Mouse (Mus musculus) lung, postnatal 0 days (tissue): ENCODE measurements at regions not wholly inside any gene's neighbourhood (a gene's known extent, or its start where the extent isn't known, plus 50 kb on each side); places are given as distances from the start of the nearest gene placed in this dataset.

Source experiments
- ATAC-seq: fragments of 200-750 bp; cut with Nextera tagmentation; 2 replicates; pipeline ENCODE4 v1.8.0; 2017; ENCODE audit warnings: moderate library complexity
- DNase-seq: peaks from one replicate; pipeline ENCODE4 v3.0.0-alpha.2; 2016; ENCODE audit warnings: low spot score
- H3K27ac ChIP-seq: fragments of 300-500 bp; sonication (generic); 2 replicates; pipeline ENCODE4 v1.5.1; 2014; ENCODE audit warnings: antibody characterized with exemption, mild to moderate bottlenecking, low read length, mixed read lengths
- H3K27me3 ChIP-seq: fragments of 300-500 bp; sonication (generic); replicated peaks from 2 replicates; pipeline ENCODE4 v1.6.1; 2014; ENCODE audit warnings: low read length, mixed read lengths; ENCODE audit not compliant: insufficient read depth
- H3K36me3 ChIP-seq: fragments of 300-500 bp; sonication (generic); 2 replicates; pipeline ENCODE4 v1.6.1; 2014; ENCODE audit warnings: low read length, mixed read lengths; ENCODE audit not compliant: insufficient read depth
- H3K4me1 ChIP-seq: fragments of 300-500 bp; sonication (generic); 2 replicates; pipeline ENCODE4 v1.6.1; 2014; ENCODE audit warnings: antibody characterized with exemption, low read depth, low read length, mixed read lengths; ENCODE audit not compliant: insufficient read depth
- H3K4me2 ChIP-seq: fragments of 300-500 bp; sonication (generic); replicated peaks from 2 replicates; pipeline ENCODE4 v1.6.1; 2014; ENCODE audit warnings: low read depth, mild to moderate bottlenecking, low read length, moderate library complexity, mixed read lengths
- H3K4me3 ChIP-seq: fragments of 300-500 bp; sonication (generic); 2 replicates; pipeline ENCODE4 v1.5.1; 2014; ENCODE audit warnings: low read depth, low read length
- H3K9ac ChIP-seq: fragments of 300-500 bp; sonication (generic); replicated peaks from 2 replicates; pipeline ENCODE4 v1.6.1; 2014; ENCODE audit warnings: low read depth, mild to moderate bottlenecking
- H3K9me3 ChIP-seq: fragments of 300-500 bp; sonication (generic); 2 replicates; pipeline ENCODE4 v1.6.1; 2016; ENCODE audit warnings: low read length, mixed read lengths
- CTCF ChIP-seq: IDR thresholded peaks from 2 replicates; pipeline ENCODE4 v1.5.1; 2016; ENCODE audit warnings: antibody characterized with exemption, mild to moderate bottlenecking
- EP300 ChIP-seq: IDR thresholded peaks from 2 replicates; pipeline ENCODE4 v1.6.1; 2016; ENCODE audit warnings: antibody characterized with exemption, mild to moderate bottlenecking, control low read depth
- WGBS: fragments of 180-500 bp; shearing (Covaris S2); extraction: QIAGEN DNeasy Blood & Tissue Kit; methylation state at CpG from one replicate; pipeline ENCODE4 v1.1.7; 2014; 5-methylcytosine and 5-hydroxymethylcytosine counted together

GRCm38 (mm10) chr1:186345449-186345848 lies 228.3 kb upstream of the Lyplal1 start:
- Histone ChIP-seq H3K9ac (no peak overlapping the region), H3K4me3 (no peak overlapping the region), H3K27ac (no peak overlapping the region), H3K9me3 (no peaks in the 10 kb centered on the region), H3K4me1 (no peaks in the 10 kb centered on the region), H3K4me2 (no peak overlapping the region), H3K27me3 (no peaks in the 10 kb centered on the region), H3K36me3 (no peaks in the 10 kb centered on the region)
- WGBS, result 84% methylated on average over 6 of the region's 6 CpGs
- no peak for TF ChIP-seq EP300
- no peak for TF ChIP-seq CTCF
- DNase-seq (no peak), ATAC-seq (no peak)

DNA sequence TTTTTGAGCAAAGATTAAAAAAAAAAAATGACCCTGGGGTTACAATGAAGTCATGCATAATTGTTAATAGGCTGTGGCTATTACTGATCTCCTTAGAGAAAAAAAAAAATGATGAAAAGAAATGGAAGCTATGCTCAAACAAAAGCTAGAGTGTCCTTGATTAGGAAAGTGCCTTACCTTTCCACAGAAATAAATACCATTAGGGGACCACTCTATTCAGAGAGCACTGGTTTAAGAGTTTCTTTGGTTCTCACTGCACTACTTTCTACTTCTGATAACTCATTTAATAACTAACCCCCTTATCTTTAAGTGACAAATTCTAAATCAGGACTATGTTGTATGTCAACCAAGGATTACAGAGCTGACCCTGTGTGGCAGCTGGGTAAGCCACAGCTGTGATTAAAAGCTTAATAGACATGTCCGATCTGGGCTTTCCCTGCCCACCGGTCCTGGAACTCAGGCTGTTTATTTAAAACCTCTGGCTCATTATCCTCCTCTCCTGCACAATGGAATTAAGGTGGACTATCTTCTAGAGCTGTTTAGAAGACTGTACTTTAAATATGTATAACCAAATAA lies 225.9 kb upstream of the Lyplal1 start:
- no peaks in the 10 kb centered on the region for H3K36me3 ChIP-seq
- no peak overlapping the region for H3K9ac ChIP-seq
- H3K27ac ChIP-seq, result no peak overlapping the region
- WGBS, result 13% methylated on average over 2 of the region's 2 CpGs
- ATAC-seq (no peak), DNase-seq (no peak)
- TF ChIP-seq EP300 (no peak), CTCF (no peak)
- no peak overlapping the region for H3K4me3 ChIP-seq
- H3K9me3 ChIP-seq, result no peaks in the 10 kb centered on the region
- no peaks in the 10 kb centered on the region for H3K4me1 ChIP-seq
- no peak overlapping the region for H3K4me2 ChIP-seq
- no peaks in the 10 kb centered on the region for H3K27me3 ChIP-seq

DNA sequence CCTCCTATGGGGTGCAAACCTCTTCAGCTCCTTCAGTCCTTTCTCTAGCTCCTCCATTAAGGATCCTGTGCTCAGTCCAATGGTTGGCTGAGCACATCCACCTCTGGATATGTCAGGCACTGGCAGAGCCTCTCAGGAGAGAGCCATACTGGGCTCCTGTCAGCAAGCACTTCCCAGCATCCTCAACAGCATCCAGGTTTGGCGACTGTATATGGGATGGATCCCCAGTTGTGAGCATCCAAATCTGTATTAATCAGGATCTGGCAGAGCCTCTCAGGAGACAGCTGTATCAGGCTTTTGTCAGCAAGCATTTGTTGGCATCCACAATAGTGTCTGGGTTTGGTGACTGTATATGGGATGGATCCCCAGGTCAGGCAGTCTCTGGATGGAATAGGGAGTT lies 225.3 kb upstream of the Lyplal1 start:
- Histone ChIP-seq H3K36me3 (no peaks in the 10 kb centered on the region), H3K4me1 (no peaks in the 10 kb centered on the region), H3K27me3 (no peaks in the 10 kb centered on the region), H3K4me2 (no peak overlapping the region), H3K9ac (no peak overlapping the region), H3K4me3 (no peak overlapping the region), H3K27ac (no peak overlapping the region), H3K9me3 (no peaks in the 10 kb centered on the region)
- WGBS, result 47% methylated on average over 1 of the region's 1 CpGs
- ATAC-seq (no peak), DNase-seq (no peak)
- TF ChIP-seq CTCF (no peak), EP300 (no peak)

DNA sequence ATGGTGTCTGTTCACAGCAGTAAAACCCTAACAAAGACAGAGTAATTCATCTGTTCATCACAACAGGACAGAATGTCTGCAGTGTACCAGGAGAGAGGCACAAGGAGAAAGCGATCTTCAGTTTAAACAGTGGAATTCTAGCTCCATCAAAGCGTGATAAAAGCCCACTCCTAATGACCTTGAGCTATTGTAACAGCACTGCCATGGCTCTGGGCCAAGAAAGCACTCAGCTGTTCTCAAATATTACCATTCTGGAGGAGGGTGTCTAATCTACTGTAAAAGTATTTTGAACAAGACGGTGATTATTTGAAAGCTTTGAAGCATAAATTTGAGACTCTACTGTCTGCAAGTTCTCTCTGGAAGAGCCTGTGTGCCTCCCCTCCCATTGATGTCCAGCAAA lies 224.8 kb upstream of the Lyplal1 start:
- H3K27me3 ChIP-seq, result no peaks in the 10 kb centered on the region
- DNase-seq (peak; percentile 21), ATAC-seq (no peak)
- no peaks in the 10 kb centered on the region for H3K9me3 ChIP-seq
- no peak overlapping the region for H3K9ac ChIP-seq
- H3K27ac ChIP-seq, result no peak overlapping the region
- H3K36me3 ChIP-seq, result no peaks in the 10 kb centered on the region
- no peak overlapping the region for H3K4me3 ChIP-seq
- H3K4me2 ChIP-seq, result no peak overlapping the region
- H3K4me1 ChIP-seq, result no peaks in the 10 kb centered on the region
- TF ChIP-seq EP300, result no peak
- TF ChIP-seq CTCF, result no peak
- 31% methylated on average over 3 of the region's 3 CpGs for WGBS

- Histone ChIP-seq H3K36me3 (no peaks in the 10 kb centered on the region), H3K27me3 (no peaks in the 10 kb centered on the region), H3K4me1 (no peaks in the 10 kb centered on the region), H3K9me3 (no peaks in the 10 kb centered on the region), H3K4me2 (no peak overlapping the region), H3K4me3 (no peak overlapping the region), H3K27ac (no peak overlapping the region), H3K9ac (no peak overlapping the region)
- no peak for ATAC-seq
- no peak for TF ChIP-seq EP300
- TF ChIP-seq CTCF, result no peak
- 77% methylated on average over 3 of the region's 3 CpGs for WGBS
- DNase-seq, result no peak
Measured at GRCm38 (mm10) chr1:186340701-186341100, 223.6 kb upstream of the Lyplal1 start.

DNA sequence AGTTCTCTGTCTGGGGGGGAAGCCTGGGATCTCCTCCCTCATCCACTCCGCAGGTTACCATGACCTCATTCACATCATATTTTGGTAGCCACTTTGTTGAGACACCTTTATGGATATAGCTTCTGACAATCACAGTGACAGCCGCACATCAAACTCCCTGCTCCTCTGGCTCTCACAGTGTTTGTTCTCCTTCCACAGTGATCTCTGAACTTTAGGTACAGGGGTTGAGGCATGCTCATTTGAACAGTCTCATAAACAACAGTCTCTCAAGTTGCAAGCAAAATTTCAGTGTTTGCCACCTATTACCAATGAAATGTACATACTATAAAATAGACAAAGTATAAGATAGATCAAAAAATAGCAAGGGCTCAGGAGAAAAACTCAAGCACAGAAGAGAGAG lies 200.2 kb upstream of the Lyplal1 start:
- ATAC-seq (no peak), DNase-seq (no peak)
- Histone ChIP-seq H3K9ac (no peak overlapping the region), H3K36me3 (no peaks in the 10 kb centered on the region), H3K4me2 (no peak overlapping the region), H3K4me3 (no peak overlapping the region), H3K27me3 (no peaks in the 10 kb centered on the region), H3K27ac (no peak overlapping the region), H3K4me1 (no peaks in the 10 kb centered on the region), H3K9me3 (no peaks in the 10 kb centered on the region)
- TF ChIP-seq EP300 (no peak), CTCF (no peak)
- WGBS, result 81% methylated on average over 2 of the region's 2 CpGs

GRCm38 (mm10) chr1:186314180-186314579 lies 197.1 kb upstream of the Lyplal1 start:
- H3K4me2 ChIP-seq, result no peak overlapping the region
- DNase-seq (no peak), ATAC-seq (no peak)
- H3K4me3 ChIP-seq, result no peak overlapping the region
- no peaks in the 10 kb centered on the region for H3K27me3 ChIP-seq
- TF ChIP-seq EP300 (no peak), CTCF (no peak)
- no peaks in the 10 kb centered on the region for H3K9me3 ChIP-seq
- H3K36me3 ChIP-seq, result no peaks in the 10 kb centered on the region
- WGBS, result 67% methylated on average over 4 of the region's 4 CpGs
- H3K9ac ChIP-seq, result no peak overlapping the region
- no peaks in the 10 kb centered on the region for H3K4me1 ChIP-seq
- H3K27ac ChIP-seq, result no peak overlapping the region
